Mouse (Mus musculus): ENCODE measurements around the gene G430095P16Rik. TPM values are rescaled to one million over a fixed set of nuclear protein-coding genes. Genes with fewer than 3 reads are reported as not detected.

G430095P16Rik gene
- total RNA-seq, 2 experiments from 2014 or later = 0.71 TPM; not detected in 1

GRCm38 (mm10) chr8:84736521-84736920 is 13.7 kb downstream of the G430095P16Rik start:
- no peak for DNase-seq (ENCODE audit: low spot score in 2 of 2)
- intact Hi-C loops (cut with DNase I) = no loop called here

- peak; percentile 73 to 77 for DNase-seq (ENCODE audit: low spot score in 2 of 2)
- intact Hi-C loops (cut with DNase I) = loop anchor here (1.0 kb wide), 1 partner anchor 74 kb away; no protein-coding TSS in a partner anchor
Measured at GRCm38 (mm10) chr8:84737608-84738007, 14.8 kb downstream of the G430095P16Rik start.

GRCm38 (mm10) chr8:84738266-84738665 is 15.5 kb downstream of the G430095P16Rik start:
- intact Hi-C loops (cut with DNase I) = no loop called here
- DNase-seq (ENCODE audit: low spot score in 2 of 2) = no peak

- peak in 1 of 2 experiments; percentile 59 for DNase-seq (ENCODE audit: low spot score in 2 of 2)
- intact Hi-C loops (cut with DNase I) = no loop called here
Measured at GRCm38 (mm10) chr8:84738715-84739400, 16.1 kb downstream of the G430095P16Rik start.

GRCm38 (mm10) chr8:84739401-84739742 is 16.6 kb downstream of the G430095P16Rik start:
- intact Hi-C loops (cut with DNase I) = no loop called here
- no peak for DNase-seq (ENCODE audit: low spot score in 2 of 2)

- DNase-seq (ENCODE audit: low spot score in 2 of 2) = no peak
- intact Hi-C loops (cut with DNase I) = no loop called here
Measured at GRCm38 (mm10) chr8:84740895-84741843, 18.4 kb downstream of the G430095P16Rik start.

- intact Hi-C loops (cut with DNase I) = no loop called here
- no peak for DNase-seq (ENCODE audit: low spot score in 2 of 2)
Measured at GRCm38 (mm10) chr8:84742171-84743053, 19.6 kb downstream of the G430095P16Rik start.

- no peak for DNase-seq (ENCODE audit: low spot score in 2 of 2)
- intact Hi-C loops (cut with DNase I) = no loop called here
Measured at GRCm38 (mm10) chr8:84743054-84743415, 20.2 kb downstream of the G430095P16Rik start.

- intact Hi-C loops (cut with DNase I) = no loop called here
- peak in 1 of 2 experiments; percentile 72 for DNase-seq (ENCODE audit: low spot score in 2 of 2)
Measured at GRCm38 (mm10) chr8:84743517-84744420, 21.0 kb downstream of the G430095P16Rik start.

GRCm38 (mm10) chr8:84745032-84745925 is 22.5 kb downstream of the G430095P16Rik start:
- intact Hi-C loops (cut with DNase I) = no loop called here
- no peak for DNase-seq (ENCODE audit: low spot score in 2 of 2)

GRCm38 (mm10) chr8:84749519-84749918 is 26.7 kb downstream of the G430095P16Rik start:
- intact Hi-C loops (cut with DNase I) = no loop called here
- DNase-seq (ENCODE audit: low spot score in 2 of 2) = no peak

- intact Hi-C loops (cut with DNase I) = no loop called here
- DNase-seq (ENCODE audit: low spot score in 2 of 2) = no peak
Measured at GRCm38 (mm10) chr8:84752734-84753582, 30.2 kb downstream of the G430095P16Rik start.

- no peak for DNase-seq (ENCODE audit: low spot score in 2 of 2)
- intact Hi-C loops (cut with DNase I) = no loop called here
Measured at GRCm38 (mm10) chr8:84757501-84757900, 34.7 kb downstream of the G430095P16Rik start.

- no peak for DNase-seq (ENCODE audit: low spot score in 2 of 2)
- intact Hi-C loops (cut with DNase I) = no loop called here
Measured at GRCm38 (mm10) chr8:84758308-84758707, 35.5 kb downstream of the G430095P16Rik start.

GRCm38 (mm10) chr8:84759126-84759525 is 36.3 kb downstream of the G430095P16Rik start:
- intact Hi-C loops (cut with DNase I) = no loop called here
- DNase-seq (ENCODE audit: low spot score in 2 of 2) = no peak

GRCm38 (mm10) chr8:84759718-84760117 is 36.9 kb downstream of the G430095P16Rik start:
- intact Hi-C loops (cut with DNase I) = no loop called here

GRCm38 (mm10) chr8:84760405-84760805 is 37.6 kb downstream of the G430095P16Rik start:
- DNase-seq (ENCODE audit: low spot score in 2 of 2) = peak in 1 of 2 experiments; percentile 60
- intact Hi-C loops (cut with DNase I) = no loop called here

More at GRCm38 (mm10) chr8:84759718-84760117, 36.9 kb downstream of the G430095P16Rik start:
- DNase-seq (ENCODE audit: low spot score in 2 of 2) = no peak
